Mouse (Mus musculus): ENCODE measurements at regions not wholly inside any gene's neighbourhood (a gene's known extent, or its start where the extent isn't known, plus 50 kb on each side); places are given as distances from the start of the nearest gene placed in this dataset.

DNA sequence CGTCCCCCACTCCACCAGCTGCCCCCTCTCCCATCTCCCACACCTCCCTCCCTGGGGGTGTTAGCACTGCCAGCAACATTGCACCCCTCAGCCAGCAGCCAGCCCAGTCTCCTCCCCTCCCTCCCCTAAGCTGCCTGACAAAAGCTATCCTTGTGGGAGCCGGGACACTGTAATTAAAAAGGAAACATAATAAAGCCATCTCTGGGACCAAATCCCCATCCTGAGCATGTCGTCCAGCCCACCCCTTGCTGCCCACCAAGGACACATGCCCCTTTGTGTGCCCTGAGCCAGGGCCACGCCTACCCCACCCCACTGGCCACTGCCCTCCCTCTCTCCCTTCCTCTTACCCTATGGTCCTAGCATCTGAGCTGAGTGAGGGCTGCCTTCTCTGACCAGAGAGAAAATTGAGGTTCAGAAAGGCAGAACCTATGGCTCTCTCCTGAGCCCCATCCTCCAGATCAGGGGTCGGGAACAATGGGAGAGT, 80.8 kb upstream of the Wnt4 start:
- TF ChIP-seq GATA1 (IDR thresholded peaks at IDR 0.05; ENCODE audit: borderline replicate concordance, low read length), result no peak
- TF ChIP-seq FLI1 (IDR thresholded peaks at IDR 0.05; ENCODE audit: low read length), result no peak

All from megakaryocyte, embryonic 14.5 days (primary cell).